Mouse (Mus musculus) kidney, adult 2 months (tissue): ENCODE data around the gene Reep3.

Source experiments
- CTCF ChIP-seq: fragments of 200-500 bp; conservative IDR thresholded peaks from 2 replicates; pipeline ENCODE4 v1.5.1; 2011; ENCODE audit warnings: low read depth, mild to moderate bottlenecking, control low read depth, low read length, moderate library complexity, mixed read lengths; ENCODE audit not compliant: insufficient read depth, insufficient read length
- POLR2A ChIP-seq: fragments of 200-500 bp; IDR thresholded peaks from one replicate; pipeline ENCODE4 v1.6.1; 2011; ENCODE audit warnings: low read depth, low read length, control low read depth

DNA sequence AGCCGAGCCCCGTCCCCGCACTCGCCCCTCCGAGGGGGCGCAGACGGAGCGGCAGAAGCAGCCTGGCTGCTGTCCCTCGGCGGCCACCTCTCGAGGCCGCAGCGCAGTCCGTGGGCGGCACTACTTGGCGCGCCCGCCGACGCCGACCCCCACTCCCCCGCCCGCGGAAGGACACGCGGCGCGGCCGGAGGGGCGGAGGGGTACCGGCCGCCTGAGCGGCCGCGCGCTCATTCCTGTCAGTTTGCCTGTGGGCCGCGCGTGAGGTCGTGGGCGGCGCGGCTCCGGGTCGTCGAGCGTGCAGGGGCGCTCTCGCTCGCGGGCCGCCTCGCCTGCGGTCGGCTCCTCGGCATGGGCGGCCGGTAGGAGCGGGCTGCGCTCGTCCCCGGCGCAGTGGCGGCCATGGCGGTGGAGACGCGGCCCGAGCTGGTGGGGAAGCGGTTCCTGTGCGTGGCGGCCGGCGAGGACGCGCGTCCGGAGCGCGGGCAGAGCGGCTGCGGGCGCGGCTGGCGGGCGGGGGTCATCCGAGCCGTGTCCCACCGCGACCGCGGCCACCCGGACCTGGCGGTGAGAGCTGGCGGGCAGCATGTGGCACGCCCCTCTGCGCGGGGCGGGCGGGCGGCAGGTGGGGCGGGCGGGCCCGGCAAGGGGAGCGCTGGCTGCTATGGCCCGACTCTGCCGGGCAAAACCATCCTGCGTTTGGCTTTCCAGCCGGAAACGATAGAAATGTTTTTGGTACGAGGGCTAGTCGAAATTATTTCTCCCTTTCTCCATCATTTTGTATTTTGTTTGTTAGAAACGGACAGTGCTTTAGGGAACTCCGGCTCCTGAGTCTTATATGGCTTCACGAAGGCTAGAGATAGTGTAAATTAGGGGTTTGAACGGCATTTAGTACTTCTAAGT, 30.4 kb upstream of the Reep3 start:
- TF ChIP-seq CTCF: no peak
- TF ChIP-seq POLR2A: no peak
